In the genomic region with DNA sequence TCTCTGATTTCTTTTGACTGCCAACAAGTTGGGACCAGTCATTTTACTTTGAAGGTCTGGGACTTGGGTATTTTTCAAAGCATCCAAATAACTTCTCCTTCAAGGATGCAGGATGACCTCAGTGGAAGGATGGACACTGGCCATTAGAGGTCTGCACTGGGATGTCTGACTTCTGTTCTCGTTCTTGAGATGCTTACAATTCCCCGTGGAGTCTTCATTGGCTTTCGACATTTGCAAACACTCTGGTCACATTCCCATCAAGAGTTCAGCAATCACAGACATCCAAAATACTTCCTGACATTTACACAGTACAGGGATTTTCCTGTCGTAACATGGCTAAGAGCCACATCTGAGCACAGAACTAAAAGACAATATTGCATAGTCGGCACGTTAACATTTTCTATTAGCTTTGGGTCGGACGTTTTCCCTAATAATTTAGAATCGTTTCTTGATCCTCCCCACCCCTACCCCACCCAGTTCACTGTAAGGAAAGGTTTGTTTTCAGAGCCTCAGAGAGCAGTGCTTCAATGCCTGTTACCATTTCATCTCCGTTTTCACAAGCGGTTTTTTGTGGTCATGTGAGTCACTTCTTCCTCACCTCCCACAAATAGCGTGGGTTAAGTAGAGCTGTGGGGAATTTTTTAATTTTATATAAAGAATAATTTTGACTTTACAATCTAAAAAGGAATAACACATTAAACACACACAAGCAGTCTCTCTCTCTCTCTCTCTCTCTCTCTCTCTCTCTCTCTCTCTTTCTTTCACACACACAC, we compare ENCODE assay signal across 9 mouse cellular contexts. TPM values are rescaled to one million over a fixed set of nuclear protein-coding genes. Genes with fewer than 3 reads are reported as not detected.
A peak's percentile ranks its signal among the peaks of the same experiment; 100 is the strongest.
DNase-seq lines count a peak whose midpoint lies in the region; ATAC-seq and TF ChIP-seq lines count a peak whose summit lies in the region.
"Had no signal": no experiment of that assay in that cellular context is flagged by ENCODE, and none has a peak within 500 bp of the region (broad histone marks: within the 10 kb centered on the region; RNA-seq: fewer than 3 reads in every experiment).

No protein-coding gene starts in this region.

- no peaks in the 10 kb centered on the region for H3K36me3 ChIP-seq in heart, embryonic 10.5 days
- H3K36me3 ChIP-seq in spleen, adult 2 months (ENCODE audit: control insufficient read depth, insufficient read depth, low read length), result no peaks in the 10 kb centered on the region
- no peaks in the 10 kb centered on the region for H3K36me3 ChIP-seq in forebrain, embryonic 14.5 days (ENCODE audit: control insufficient read depth, insufficient read depth, low read length)

- no peak overlapping the region for H3K27ac ChIP-seq in heart, embryonic 10.5 days
- peak overlapping the region; percentile 56; the same call in 1 of the 2 replicates for H3K27ac ChIP-seq in spleen, adult 2 months (ENCODE audit: insufficient read depth, low read length)
- H3K27ac ChIP-seq in forebrain, embryonic 14.5 days (ENCODE audit: low read depth, low read length), result no peak overlapping the region
- H3K27ac ChIP-seq: liver, embryonic 14.5 days had no signal

- no peaks in the 10 kb centered on the region for H3K27me3 ChIP-seq in heart, embryonic 10.5 days (ENCODE audit: insufficient read depth, poor library complexity, severe bottlenecking)
- H3K27me3 ChIP-seq in spleen, adult 2 months (ENCODE audit: control insufficient read depth, insufficient read depth, low read length), result no peaks in the 10 kb centered on the region
- H3K27me3 ChIP-seq in forebrain, embryonic 14.5 days (replicated peaks; ENCODE audit: control insufficient read depth, insufficient read depth, low read length), result no peaks in the 10 kb centered on the region

- DNase-seq in heart, adult 9 months (ENCODE audit: low spot score in 2 of 2), result peak; percentile 35 to 55
- DNase-seq in heart, embryonic 10.5 days (ENCODE audit: low spot score), result no peak
- DNase-seq in spleen, adult 2 months (ENCODE audit: low read depth in 1 of 2, low spot score in 2 of 2), result peak in 1 of 2 experiments; percentile 53
- DNase-seq in spleen, adult 12 weeks (ENCODE audit: low spot score), result no peak
- peak; percentile 70 for DNase-seq in telencephalon, adult 2 months (ENCODE audit: low read depth, low spot score)
- no peak for DNase-seq in forebrain, embryonic 14.5 days (ENCODE audit: low spot score)
- no peak for DNase-seq in spleen, adult 18-20 months

- TF ChIP-seq CTCF in spleen, adult 2 months (IDR thresholded peaks at IDR 0.05; ENCODE audit: extremely low read depth, insufficient read depth, insufficient read length, insufficient replicate concordance), result no peak

- H3K4me3 ChIP-seq in heart, embryonic 10.5 days, result no peak overlapping the region
- peak overlapping the region; percentile 55 for H3K4me3 ChIP-seq in spleen, adult 2 months (ENCODE audit: extremely low read depth, insufficient read depth, insufficient read length)
- H3K4me3 ChIP-seq in forebrain, embryonic 14.5 days (ENCODE audit: low read depth, low read length), result no peak overlapping the region

- H3K9ac ChIP-seq in forebrain, embryonic 14.5 days (ENCODE audit: low read length), result no peak overlapping the region
- H3K9ac ChIP-seq: liver, embryonic 14.5 days had no signal

- no peak for TF ChIP-seq POLR2A in spleen, adult 2 months (IDR thresholded peaks at IDR 0.05; ENCODE audit: low read depth, low read length)

- WGBS in heart, embryonic 10.5 days, result 79% methylated on average over 12 of the region's 12 CpGs
- 51% methylated on average over 12 of the region's 12 CpGs for WGBS in spleen, adult 2 months
- whole genome bisulfite sequencing in forebrain, embryonic 14.5 days, result 91% methylated on average over 12 of the region's 12 CpGs

- peaks cover 17% of the 10 kb centered on the region for H3K4me1 ChIP-seq in heart, embryonic 10.5 days
- H3K4me1 ChIP-seq in spleen, adult 2 months (ENCODE audit: control insufficient read depth, insufficient read depth, insufficient read length), result peaks cover 3% of the 10 kb centered on the region
- H3K4me1 ChIP-seq in forebrain, embryonic 14.5 days (ENCODE audit: control insufficient read depth, insufficient read depth, low read length), result peaks cover 6% of the 10 kb centered on the region; the same call in 1 of the 2 replicates

- peak; percentile 29; the same call in 1 of the 2 replicates for ATAC-seq in granulocyte monocyte progenitor cell, adult 5-6 weeks (replicated peaks; ENCODE audit: poor library complexity, severe bottlenecking)
- no peak for ATAC-seq in forebrain, embryonic 14.5 days

- H3K9me3 ChIP-seq in heart, embryonic 10.5 days, result no peaks in the 10 kb centered on the region
- H3K9me3 ChIP-seq in forebrain, embryonic 14.5 days (replicated peaks; ENCODE audit: control insufficient read depth, low read length), result no peaks in the 10 kb centered on the region

- no peak overlapping the region for H3K4me2 ChIP-seq in forebrain, embryonic 14.5 days (ENCODE audit: low read length)

RNA-seq across cellular contexts. Expression of a gene that starts 44.3 kb away (rescaled TPM):
- polyA plus RNA-seq in heart, embryonic 10.5 days (2016; fragmentation: Nextera tagmentation; extraction: Ambion mirVana), result 0.42 and 0.89 TPM in 2 replicates
- 0.11 and 0.14 TPM in 2 replicates for polyA plus RNA-seq in spleen, adult 2 months (2012; rRNA removed)
- 0.38 TPM in 1 of 2 replicates, not detected in the other for total RNA-seq in granulocyte monocyte progenitor cell, adult 5-6 weeks (2014; fragmentation: Nextera tagmentation)
- 0.09 TPM in 1 of 2 replicates, not detected in the other for total RNA-seq in granulocyte monocyte progenitor cell, adult 5-6 weeks (2017)
- 0.18 and 0.23 TPM in 2 replicates for polyA plus RNA-seq in forebrain, embryonic 14.5 days (2014; fragmentation: Nextera tagmentation; extraction: Ambion mirVana)

Comparison
In these comparisons a context has a peak if more than half of its experiments do, and no peak if none do; other contexts are left out.
1. DNase-seq: peak in heart, adult 9 months (2 of 2) and telencephalon, adult 2 months (single experiment); none in heart, embryonic 10.5 days (single experiment), spleen, adult 12 weeks (single experiment), forebrain, embryonic 14.5 days (single experiment) and spleen, adult 18-20 months (0 of 2).